Mouse (Mus musculus) erythroblast, embryonic 14.5 days (primary cell): ENCODE measurements around the gene Dnah3.

Experiments used
- GATA1 ChIP-seq: IDR thresholded peaks from 2 replicates; pipeline ENCODE4 v1.6.1; 2012; ENCODE audit warnings: low read length, inconsistent platforms, mixed read lengths
- TAL1 ChIP-seq: IDR thresholded peaks from 3 replicates; pipeline ENCODE4 v1.6.1; 2012; ENCODE audit warnings: low read length, inconsistent platforms, mixed read lengths

DNA sequence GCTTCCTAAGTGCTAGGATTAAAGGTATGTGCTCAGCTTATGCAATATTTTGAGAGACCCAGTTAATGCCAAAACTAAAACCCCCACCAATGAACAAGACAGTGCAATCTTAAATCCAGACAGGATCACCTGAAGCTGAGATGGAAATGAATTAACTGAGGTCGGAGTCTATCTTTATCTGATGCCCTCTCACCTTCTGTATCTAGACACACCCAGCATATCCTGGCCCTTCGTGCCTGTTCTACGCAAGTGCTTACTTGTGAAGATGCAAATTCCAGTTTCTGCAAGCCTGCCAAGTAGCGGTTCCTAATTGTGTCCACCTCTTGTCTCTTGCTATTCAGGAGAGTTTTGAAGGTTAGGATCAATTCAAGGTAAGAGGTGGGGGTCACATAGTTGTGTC is 129.9 kb downstream of the Dnah3 start:
- TF ChIP-seq GATA1 (no peak), TAL1 (no peak)
